Mouse (Mus musculus) midbrain, embryonic 15.5 days (tissue): ENCODE data around the gene 1700092M07Rik. TPM values are rescaled to one million over a fixed set of nuclear protein-coding genes. Genes with fewer than 3 reads are reported as not detected.
"Not testable (repeated sequence)": the region's sequence is repeated elsewhere in the genome, so short reads cannot be mapped to it uniquely, and the experiment has no call there.

Experiments
- ATAC-seq: fragments of 200-750 bp; cut with Nextera tagmentation; replicated peaks from 2 replicates; pipeline ENCODE4 v1.8.0; 2017; ENCODE audit warnings: moderate TSS enrichment
- H3K27ac ChIP-seq: fragments of 300-500 bp; sonication (generic); 2 replicates; pipeline ENCODE4 v1.5.1; 2015; ENCODE audit warnings: mild to moderate bottlenecking, inconsistent platforms
- H3K27me3 ChIP-seq: fragments of 300-500 bp; sonication (generic); replicated peaks from 2 replicates; pipeline ENCODE4 v1.6.1; 2015; ENCODE audit warnings: inconsistent platforms
- H3K36me3 ChIP-seq: fragments of 300-500 bp; sonication (generic); replicated peaks from 2 replicates; pipeline ENCODE4 v1.6.1; 2015; ENCODE audit warnings: inconsistent platforms
- H3K4me1 ChIP-seq: fragments of 300-500 bp; sonication (generic); 2 replicates; pipeline ENCODE4 v1.6.1; 2015; ENCODE audit warnings: inconsistent platforms
- H3K4me2 ChIP-seq: fragments of 300-500 bp; sonication (generic); 2 replicates; pipeline ENCODE4 v1.6.1; 2015; ENCODE audit warnings: inconsistent platforms, mild to moderate bottlenecking, moderate library complexity
- H3K4me3 ChIP-seq: fragments of 300-500 bp; sonication (generic); 2 replicates; pipeline ENCODE4 v1.5.1; 2015; ENCODE audit warnings: mild to moderate bottlenecking, inconsistent platforms
- H3K9ac ChIP-seq: fragments of 300-500 bp; sonication (generic); 2 replicates; pipeline ENCODE4 v1.6.1; 2015; ENCODE audit warnings: mild to moderate bottlenecking, inconsistent platforms
- H3K9me3 ChIP-seq: fragments of 300-500 bp; sonication (generic); 2 replicates; pipeline ENCODE4 v1.6.1; 2016; ENCODE audit warnings: inconsistent platforms
- WGBS: fragments of 180-500 bp; shearing (Covaris S2); methylation state at CpG from one replicate; pipeline ENCODE4 v1.1.7; 2015; ENCODE audit warnings: mixed read lengths; 5-methylcytosine and 5-hydroxymethylcytosine counted together
- polyA plus RNA-seq: library from polyadenylated mRNA; unstranded; fragments of >200 nt; fragmentation: Nextera tagmentation; extraction: Ambion mirVana; gene quantifications from 2 replicates; pipeline ENCODE4 v1.2.1, GENCODE M21; 2015

Gene 1700092M07Rik
- polyA plus RNA-seq, 1 experiment from 2014 or later, result 1.7 TPM

- Histone ChIP-seq H3K36me3 (peaks cover 8% of the 10 kb centered on the region), H3K4me3 (peak overlapping the region; percentile 82; the same call in 1 of the 2 replicates), H3K9ac (no peak overlapping the region), H3K27ac (no peak overlapping the region), H3K4me2 (peak overlapping the region; percentile 69), H3K9me3 (no peaks in the 10 kb centered on the region), H3K27me3 (no peaks in the 10 kb centered on the region), H3K4me1 (peaks cover 32% of the 10 kb centered on the region)
- 91% methylated on average over 1 of the region's 1 CpGs for WGBS
- no peak for ATAC-seq
These were observed 19.1 kb upstream of the 1700092M07Rik start for GRCm38 (mm10) chr19:8721378-8721777.

GRCm38 (mm10) chr19:8722021-8722420 is 18.5 kb upstream of the 1700092M07Rik start:
- H3K27ac ChIP-seq, result peak overlapping the region; percentile 98
- no peak for ATAC-seq
- WGBS, result 69% methylated on average over 4 of the region's 4 CpGs
- peaks cover 32% of the 10 kb centered on the region for H3K4me1 ChIP-seq
- H3K27me3 ChIP-seq, result no peaks in the 10 kb centered on the region
- H3K9me3 ChIP-seq, result no peaks in the 10 kb centered on the region
- H3K9ac ChIP-seq, result peak overlapping the region; percentile 95
- H3K4me3 ChIP-seq, result peak overlapping the region; percentile 82
- H3K36me3 ChIP-seq, result peaks cover 8% of the 10 kb centered on the region
- peak overlapping the region; percentile 69 for H3K4me2 ChIP-seq

GRCm38 (mm10) chr19:8722559-8722906 is 18.0 kb upstream of the 1700092M07Rik start:
- peaks cover 32% of the 10 kb centered on the region for H3K4me1 ChIP-seq
- 0% methylated on average over 5 of the region's 5 CpGs for WGBS
- peak overlapping the region; percentile 82 for H3K4me3 ChIP-seq
- H3K9me3 ChIP-seq, result no peaks in the 10 kb centered on the region
- H3K36me3 ChIP-seq, result peaks cover 8% of the 10 kb centered on the region
- ATAC-seq, result peak; percentile 25; the same call in 1 of the 2 replicates
- peak overlapping the region; percentile 95 for H3K9ac ChIP-seq
- no peaks in the 10 kb centered on the region for H3K27me3 ChIP-seq
- peak overlapping the region; percentile 98 for H3K27ac ChIP-seq
- peak overlapping the region; percentile 69 for H3K4me2 ChIP-seq

- peak; percentile 97 for ATAC-seq
- peaks cover 8% of the 10 kb centered on the region for H3K36me3 ChIP-seq
- H3K4me3 ChIP-seq, result peak within 1 kb of the TSS; percentile 82
- peak within 1 kb of the TSS; percentile 69 for H3K4me2 ChIP-seq
- under 1% methylated on average over 50 of the region's 50 CpGs for WGBS
- H3K27ac ChIP-seq, result peak within 1 kb of the TSS; percentile 98
- H3K4me1 ChIP-seq, result peaks cover 32% of the 10 kb centered on the region
- peak within 1 kb of the TSS; percentile 95 for H3K9ac ChIP-seq
- H3K27me3 ChIP-seq, result no peaks in the 10 kb centered on the region
- no peaks in the 10 kb centered on the region for H3K9me3 ChIP-seq
These were observed 17.5 kb upstream of the 1700092M07Rik start, which contains the start of gene Slc3a2 for GRCm38 (mm10) chr19:8722907-8723573. TSS of gene Slc3a2 (minus strand) at chr19:8723369.

- Histone ChIP-seq H3K9ac (peak overlapping the region; percentile 91), H3K27ac (peak overlapping the region; percentile 79), H3K4me2 (peak overlapping the region; percentile 69), H3K36me3 (peaks cover 8% of the 10 kb centered on the region), H3K27me3 (no peaks in the 10 kb centered on the region), H3K9me3 (no peaks in the 10 kb centered on the region), H3K4me3 (peak overlapping the region; percentile 82), H3K4me1 (peaks cover 32% of the 10 kb centered on the region)
- ATAC-seq, result peak; percentile 0
- WGBS, result under 1% methylated on average over 20 of the region's 20 CpGs
These were observed 16.8 kb upstream of the 1700092M07Rik start for GRCm38 (mm10) chr19:8723574-8724346.

GRCm38 (mm10) chr19:8724392-8724791 is 16.1 kb upstream of the 1700092M07Rik start:
- H3K4me2 ChIP-seq, result peak overlapping the region; percentile 69
- no peaks in the 10 kb centered on the region for H3K27me3 ChIP-seq
- H3K4me3 ChIP-seq, result peak overlapping the region; percentile 82
- no peaks in the 10 kb centered on the region for H3K9me3 ChIP-seq
- peaks cover 8% of the 10 kb centered on the region for H3K36me3 ChIP-seq
- peak overlapping the region; percentile 91 for H3K9ac ChIP-seq
- 1% methylated on average over 2 of the region's 2 CpGs for WGBS
- H3K27ac ChIP-seq, result peak overlapping the region; percentile 79; the same call in 1 of the 2 replicates
- ATAC-seq, result no peak
- H3K4me1 ChIP-seq, result peaks cover 32% of the 10 kb centered on the region

- peaks cover 32% of the 10 kb centered on the region for H3K4me1 ChIP-seq
- no peak overlapping the region for H3K27ac ChIP-seq
- H3K27me3 ChIP-seq, result no peaks in the 10 kb centered on the region
- 59% methylated on average over 4 of the region's 4 CpGs for WGBS
- H3K9me3 ChIP-seq, result no peaks in the 10 kb centered on the region
- no peak for ATAC-seq
- H3K9ac ChIP-seq, result peak overlapping the region; percentile 91; the same call in 1 of the 2 replicates
- peak overlapping the region; percentile 69; the same call in 1 of the 2 replicates for H3K4me2 ChIP-seq
- peak overlapping the region; percentile 82; the same call in 1 of the 2 replicates for H3K4me3 ChIP-seq
- peaks cover 8% of the 10 kb centered on the region for H3K36me3 ChIP-seq
These were observed 15.4 kb upstream of the 1700092M07Rik start for GRCm38 (mm10) chr19:8725081-8725613.

GRCm38 (mm10) chr19:8726609-8727390 is 13.7 kb upstream of the 1700092M07Rik start:
- no peaks in the 10 kb centered on the region for H3K27me3 ChIP-seq
- 21% methylated on average over 3 of the region's 3 CpGs for WGBS
- no peak for ATAC-seq

GRCm38 (mm10) chr19:8727495-8728114 is 12.9 kb upstream of the 1700092M07Rik start:
- Histone ChIP-seq H3K9ac (no peak overlapping the region), H3K9me3 (no peaks in the 10 kb centered on the region), H3K36me3 (peaks cover 8% of the 10 kb centered on the region), H3K27me3 (no peaks in the 10 kb centered on the region), H3K4me1 (peaks cover 15% of the 10 kb centered on the region), H3K4me2 (no peak overlapping the region), H3K4me3 (no peak overlapping the region), H3K27ac (no peak overlapping the region)
- ATAC-seq, result no peak
- 24% methylated on average over 5 of the region's 5 CpGs for WGBS

More at GRCm38 (mm10) chr19:8726609-8727390, 13.7 kb upstream of the 1700092M07Rik start:
- H3K9me3 ChIP-seq, result no peaks in the 10 kb centered on the region
- H3K27ac ChIP-seq, result no peak overlapping the region
- H3K9ac ChIP-seq, result no peak overlapping the region
- peaks cover 8% of the 10 kb centered on the region for H3K36me3 ChIP-seq
- H3K4me2 ChIP-seq, result no peak overlapping the region
- H3K4me3 ChIP-seq, result no peak overlapping the region
- H3K4me1 ChIP-seq, result peaks cover 23% of the 10 kb centered on the region

- not testable (repeated sequence) for H3K9ac ChIP-seq, ATAC-seq, H3K27me3 ChIP-seq, H3K9me3 ChIP-seq, H3K4me2 ChIP-seq, H3K27ac ChIP-seq, H3K36me3 ChIP-seq, H3K4me3 ChIP-seq
- WGBS, result 56% methylated on average over 3 of the region's 3 CpGs
- H3K4me1 ChIP-seq, result peaks cover 15% of the 10 kb centered on the region
These were observed 12.0 kb upstream of the 1700092M07Rik start for GRCm38 (mm10) chr19:8728335-8729099.

GRCm38 (mm10) chr19:8734334-8734733 is 6.2 kb upstream of the 1700092M07Rik start:
- no peaks in the 10 kb centered on the region for H3K27me3 ChIP-seq
- no peaks in the 10 kb centered on the region for H3K9me3 ChIP-seq
- 77% methylated on average over 3 of the region's 3 CpGs for WGBS
- H3K9ac ChIP-seq, result no peak overlapping the region
- ATAC-seq, result no peak
- H3K27ac ChIP-seq, result no peak overlapping the region
- H3K4me2 ChIP-seq, result no peak overlapping the region
- H3K4me3 ChIP-seq, result no peak overlapping the region
- peaks cover 9% of the 10 kb centered on the region; the same call in 1 of the 2 replicates for H3K36me3 ChIP-seq
- H3K4me1 ChIP-seq, result peaks cover 14% of the 10 kb centered on the region
